Mouse (Mus musculus) hindbrain, postnatal 0 days (tissue): ENCODE results near the gene Krtap9-3. TPM values are rescaled to one million over a fixed set of nuclear protein-coding genes. Genes with fewer than 3 reads are reported as not detected.
A peak's percentile ranks its signal among the peaks of the same experiment; 100 is the strongest.
"Not testable (repeated sequence)": the region's sequence is repeated elsewhere in the genome, so short reads cannot be mapped to it uniquely, and the experiment has no call there.

ENCODE experiments used
- ATAC-seq: fragments of 200-750 bp; cut with Nextera tagmentation; 2 replicates; pipeline ENCODE4 v1.8.0; 2017; ENCODE audit warnings: mild to moderate bottlenecking, moderate TSS enrichment, moderate library complexity
- DNase-seq: peaks from one replicate; pipeline ENCODE4 v3.0.0-alpha.2; 2015; ENCODE audit warnings: low spot score
- H3K27ac ChIP-seq: fragments of 300-500 bp; sonication (generic); 2 replicates; pipeline ENCODE4 v1.5.1; 2014; ENCODE audit warnings: mild to moderate bottlenecking
- H3K27me3 ChIP-seq: fragments of 300-500 bp; sonication (generic); 2 replicates; pipeline ENCODE4 v1.6.1; 2014; ENCODE audit warnings: low read length, mixed read lengths; ENCODE audit not compliant: insufficient read depth
- H3K36me3 ChIP-seq: fragments of 300-500 bp; sonication (generic); 2 replicates; pipeline ENCODE4 v1.6.1; 2014; ENCODE audit warnings: low read length, mixed read lengths; ENCODE audit not compliant: insufficient read depth
- H3K4me1 ChIP-seq: fragments of 300-500 bp; sonication (generic); 2 replicates; pipeline ENCODE4 v1.6.1; 2014; ENCODE audit warnings: antibody characterized with exemption, low read length, mixed read lengths; ENCODE audit not compliant: insufficient read depth
- H3K4me2 ChIP-seq: fragments of 300-500 bp; sonication (generic); 2 replicates; pipeline ENCODE4 v1.6.1; 2014; ENCODE audit warnings: low read depth, mild to moderate bottlenecking, low read length, moderate library complexity, mixed read lengths
- H3K4me3 ChIP-seq: fragments of 300-500 bp; sonication (generic); 2 replicates; pipeline ENCODE4 v1.5.1; 2014; ENCODE audit warnings: low read length
- H3K9ac ChIP-seq: fragments of 300-500 bp; sonication (generic); replicated peaks from 2 replicates; pipeline ENCODE4 v1.6.1; 2014; ENCODE audit warnings: mild to moderate bottlenecking, low read length, moderate library complexity, mixed read lengths
- H3K9me3 ChIP-seq: fragments of 300-500 bp; sonication (generic); 2 replicates; pipeline ENCODE4 v1.6.1; 2016; ENCODE audit warnings: low read length, mixed read lengths
- CTCF ChIP-seq: IDR thresholded peaks from 2 replicates; pipeline ENCODE4 v1.5.1; 2016; ENCODE audit warnings: antibody characterized with exemption, control low read depth, low read depth
- WGBS: fragments of 180-500 bp; shearing (Covaris S2); extraction: QIAGEN DNeasy Blood & Tissue Kit; methylation state at CpG from one replicate; pipeline ENCODE4 v1.1.7; 2014; 5-methylcytosine and 5-hydroxymethylcytosine counted together
- polyA plus RNA-seq: library from polyadenylated mRNA; unstranded; fragments of >200 nt; fragmentation: Nextera tagmentation; extraction: Ambion mirVana; gene quantifications from 2 replicates; pipeline ENCODE4 v1.2.1, GENCODE M21; 2015
- total RNA-seq: library from RNA; depleted of rRNA; stranded (reverse); fragments of >200 nt; gene quantifications from 2 replicates; pipeline ENCODE4 v1.2.3, GENCODE M21; 2014; rRNA removed

The Krtap9-3 gene
- total RNA-seq (not detected in 2 replicates), polyA plus RNA-seq (not detected in 2 replicates)

DNA sequence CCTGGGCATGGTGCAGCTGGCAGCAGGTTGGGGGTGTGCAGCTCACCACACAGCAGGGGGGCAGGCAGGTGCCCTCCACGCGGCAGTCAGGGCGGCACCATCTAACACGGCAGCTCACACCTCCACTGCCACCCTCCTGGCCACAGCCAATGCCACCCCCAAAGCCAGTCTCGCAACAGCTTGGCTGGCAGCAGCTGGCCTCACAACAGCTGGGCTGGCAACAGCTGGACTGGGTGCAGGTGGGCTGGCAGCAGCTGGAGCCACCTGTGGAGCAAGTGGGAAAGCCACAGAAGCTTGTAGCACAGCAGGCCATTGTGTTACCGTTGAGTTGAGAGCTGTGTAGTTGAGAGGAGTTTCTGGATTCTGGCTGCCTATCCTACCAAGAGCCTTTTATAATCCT lies at the start of gene Krtap9-3:
Krtap9-3 (minus strand) TSS at position 364 of the 400 bp plus-strand sequence.
- H3K4me1 ChIP-seq, H3K4me3 ChIP-seq, H3K4me2 ChIP-seq, H3K9me3 ChIP-seq, ATAC-seq, H3K27ac ChIP-seq, H3K27me3 ChIP-seq, H3K36me3 ChIP-seq, DNase-seq, H3K9ac ChIP-seq: not testable (repeated sequence)
- WGBS: 79% methylated on average over 6 of the region's 6 CpGs

DNA sequence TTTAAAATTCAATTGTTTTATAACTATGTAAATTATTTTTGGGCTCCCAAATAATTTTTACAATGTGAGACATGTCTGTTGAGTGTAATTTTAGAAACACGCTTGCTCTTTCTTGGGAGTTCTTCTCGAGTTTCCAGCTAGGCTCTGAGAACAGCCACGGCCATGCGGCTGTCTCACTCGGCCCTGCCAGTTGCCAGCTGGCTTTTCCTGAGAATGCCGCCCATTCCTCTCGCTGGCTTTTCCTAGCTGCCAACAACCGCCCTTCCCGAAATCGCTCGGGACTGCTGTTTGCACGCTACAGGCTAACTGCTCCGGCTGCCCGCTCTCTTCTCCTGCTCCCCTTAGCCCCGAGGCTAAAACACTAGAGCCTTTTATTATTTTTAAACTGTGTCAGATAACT lies 48.5 kb upstream of the Krtap9-3 start:
- H3K4me1 ChIP-seq: no peaks in the 10 kb centered on the region
- H3K9ac ChIP-seq: no peak overlapping the region
- no peaks in the 10 kb centered on the region for H3K27me3 ChIP-seq
- H3K9me3 ChIP-seq: no peaks in the 10 kb centered on the region
- DNase-seq (no peak), ATAC-seq (no peak)
- no peak for TF ChIP-seq CTCF
- 84% methylated on average over 15 of the region's 15 CpGs for WGBS
- no peaks in the 10 kb centered on the region for H3K36me3 ChIP-seq
- H3K4me3 ChIP-seq: no peak overlapping the region
- H3K4me2 ChIP-seq: no peak overlapping the region
- no peak overlapping the region for H3K27ac ChIP-seq

DNA sequence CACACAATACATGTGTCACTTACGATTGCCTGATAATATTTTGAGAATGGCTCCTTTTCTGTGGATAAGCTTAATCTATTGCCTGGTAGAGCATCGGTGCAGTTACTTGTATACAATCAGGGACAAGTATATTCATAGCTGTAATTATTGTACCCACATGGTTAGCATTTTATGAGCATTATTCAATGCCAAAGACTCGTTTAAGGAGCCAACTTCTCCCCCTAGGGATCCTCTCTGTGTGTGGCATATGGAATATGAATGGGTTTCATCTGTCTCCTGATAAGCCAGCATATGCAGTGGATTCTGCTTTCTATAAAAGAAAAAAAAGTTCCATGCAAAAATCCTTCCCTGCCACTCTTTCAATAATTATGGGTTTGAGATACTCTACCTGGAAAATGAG lies 46.4 kb upstream of the Krtap9-3 start:
- peak; percentile 7 for DNase-seq
- no peaks in the 10 kb centered on the region for H3K9me3 ChIP-seq
- no peaks in the 10 kb centered on the region for H3K36me3 ChIP-seq
- ATAC-seq: no peak
- H3K4me2 ChIP-seq: no peak overlapping the region
- no peak overlapping the region for H3K9ac ChIP-seq
- no peak overlapping the region for H3K4me3 ChIP-seq
- no peaks in the 10 kb centered on the region for H3K27me3 ChIP-seq
- no peak for TF ChIP-seq CTCF
- no peak overlapping the region for H3K27ac ChIP-seq
- H3K4me1 ChIP-seq: no peaks in the 10 kb centered on the region
- 62% methylated on average over 3 of the region's 3 CpGs for WGBS

DNA sequence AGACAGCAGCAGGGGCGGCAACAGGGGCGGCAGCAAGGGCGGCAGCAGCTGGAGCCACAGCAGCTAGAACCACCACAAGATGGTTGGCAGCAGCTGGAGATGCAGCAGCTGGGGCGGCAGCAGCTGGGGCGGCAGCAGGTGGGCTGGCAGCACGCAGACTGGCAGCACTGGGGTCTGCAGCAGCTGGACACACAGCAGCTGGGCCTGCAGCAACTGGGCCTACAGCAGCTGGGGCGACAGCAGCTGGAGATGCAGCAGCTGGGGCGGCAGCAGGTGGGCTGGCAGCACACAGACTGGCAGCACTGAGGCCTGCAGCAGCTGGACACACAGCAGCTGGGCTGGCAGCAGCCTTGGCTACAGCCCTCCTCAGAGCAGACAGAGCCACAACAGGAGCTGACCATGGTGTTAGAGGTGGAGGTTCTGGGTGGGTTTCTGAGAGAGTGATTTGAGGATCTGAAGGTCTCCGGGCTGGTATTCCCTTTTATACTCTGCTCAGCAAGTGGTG lies 45.8 kb upstream of the Krtap9-3 start, which contains the start of gene Krtap4-7:
Krtap4-7 (minus strand) TSS at position 455 of the 505 bp plus-strand sequence.
- not testable (repeated sequence) for H3K27ac ChIP-seq, ATAC-seq, H3K36me3 ChIP-seq

DNA sequence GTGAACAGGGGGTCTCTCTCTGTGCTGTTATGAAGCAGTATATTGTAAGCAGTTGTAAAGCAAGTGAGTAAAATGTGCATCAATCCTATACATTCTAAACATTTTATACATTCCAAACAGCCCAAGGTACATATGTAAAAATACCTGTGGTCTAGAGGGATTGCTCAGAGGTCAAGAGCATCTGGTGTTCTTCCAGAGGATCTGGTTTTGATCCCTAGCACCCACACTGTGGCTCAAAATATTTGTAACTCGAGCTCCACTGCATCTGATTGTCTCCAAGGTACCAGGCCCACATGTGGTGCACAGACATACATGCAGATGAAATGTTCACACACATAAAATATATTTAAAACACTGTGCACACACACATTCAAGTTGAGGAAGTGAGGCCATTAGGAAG lies 43.0 kb upstream of the Krtap9-3 start:
- Histone ChIP-seq H3K27ac (no peak overlapping the region), H3K9me3 (no peaks in the 10 kb centered on the region), H3K27me3 (no peaks in the 10 kb centered on the region), H3K4me3 (no peak overlapping the region), H3K4me1 (no peaks in the 10 kb centered on the region), H3K4me2 (no peak overlapping the region), H3K9ac (no peak overlapping the region), H3K36me3 (no peaks in the 10 kb centered on the region)
- no peak for TF ChIP-seq CTCF
- ATAC-seq (no peak), DNase-seq (no peak)
- WGBS: 28% methylated on average over 1 of the region's 1 CpGs

More for the DNA sequence above, 45.8 kb upstream of the Krtap9-3 start, which contains the start of gene Krtap4-7:
- not testable (repeated sequence) for H3K27me3 ChIP-seq, H3K4me1 ChIP-seq, DNase-seq, H3K4me2 ChIP-seq, H3K9ac ChIP-seq, H3K9me3 ChIP-seq, H3K4me3 ChIP-seq
- 80% methylated on average over 9 of the region's 9 CpGs for WGBS

DNA sequence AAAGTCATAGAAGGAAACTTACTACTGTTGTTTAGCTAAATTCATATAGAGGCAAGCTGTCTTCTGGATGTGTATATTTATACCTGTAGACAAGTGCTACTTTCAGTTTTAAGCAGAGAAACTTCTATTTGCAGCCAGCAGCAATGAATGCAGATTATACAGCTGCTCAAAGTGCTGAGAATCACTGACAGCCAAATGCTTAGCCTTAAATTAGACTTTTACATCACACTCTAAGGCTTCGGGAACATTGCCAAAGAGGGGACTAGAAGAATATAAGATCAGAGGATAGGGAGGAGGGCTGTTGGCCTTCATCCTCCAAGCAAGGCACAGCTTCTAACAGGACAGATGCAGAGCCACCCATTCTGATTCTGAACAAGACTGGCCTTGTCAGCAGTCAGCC lies 39.2 kb upstream of the Krtap9-3 start:
- no peak for TF ChIP-seq CTCF
- H3K9ac ChIP-seq: no peak overlapping the region
- no peak overlapping the region for H3K4me3 ChIP-seq
- H3K27me3 ChIP-seq: no peaks in the 10 kb centered on the region
- WGBS: 75% methylated on average over 1 of the region's 1 CpGs
- no peaks in the 10 kb centered on the region for H3K4me1 ChIP-seq
- no peak overlapping the region for H3K27ac ChIP-seq
- no peak overlapping the region for H3K4me2 ChIP-seq
- no peaks in the 10 kb centered on the region for H3K36me3 ChIP-seq
- DNase-seq: peak; percentile 10
- no peaks in the 10 kb centered on the region for H3K9me3 ChIP-seq
- no peak for ATAC-seq

DNA sequence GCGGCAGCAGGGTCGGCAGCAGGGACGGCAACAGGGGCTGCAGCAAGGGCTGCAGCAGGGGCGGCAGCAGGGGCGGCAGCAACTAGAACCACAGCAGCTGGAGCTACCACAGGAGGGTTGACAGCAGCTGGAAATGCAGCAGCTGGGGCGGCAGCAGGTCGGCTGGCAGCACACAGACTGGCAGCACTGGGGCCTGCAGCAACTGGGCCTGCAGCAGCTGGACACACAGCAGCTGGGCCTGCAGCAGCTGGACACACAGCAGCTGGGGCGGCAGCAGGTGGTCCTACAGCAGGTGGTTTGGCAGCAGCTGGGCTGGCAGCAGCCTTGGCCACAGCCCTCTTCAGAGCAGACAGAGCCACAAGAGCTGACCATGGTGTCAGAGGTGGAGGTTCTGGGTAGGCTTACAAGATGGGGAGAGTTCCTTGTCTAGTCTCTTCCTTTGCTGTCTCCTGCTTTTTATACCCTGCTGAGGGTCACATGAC lies 36.8 kb upstream of the Krtap9-3 start, which contains the start of gene Krtap4-2:
Krtap4-2 (minus strand) TSS at position 432 of the 482 bp plus-strand sequence.
- Histone ChIP-seq H3K4me2 (no peak within 1 kb of the TSS), H3K9me3 (no peaks in the 10 kb centered on the region), H3K27ac (no peak within 1 kb of the TSS; the same call in 1 of the 2 replicates), H3K9ac (no peak within 1 kb of the TSS), H3K4me3 (no peak within 1 kb of the TSS), H3K4me1 (no peaks in the 10 kb centered on the region), H3K36me3 (no peaks in the 10 kb centered on the region), H3K27me3 (no peaks in the 10 kb centered on the region)
- DNase-seq: no peak
- TF ChIP-seq CTCF: no peak
- 34% methylated on average over 8 of the region's 8 CpGs for WGBS
- no peak for ATAC-seq
